Comparison of ENCODE assay signal across 8 mouse cellular contexts in the genomic region with DNA sequence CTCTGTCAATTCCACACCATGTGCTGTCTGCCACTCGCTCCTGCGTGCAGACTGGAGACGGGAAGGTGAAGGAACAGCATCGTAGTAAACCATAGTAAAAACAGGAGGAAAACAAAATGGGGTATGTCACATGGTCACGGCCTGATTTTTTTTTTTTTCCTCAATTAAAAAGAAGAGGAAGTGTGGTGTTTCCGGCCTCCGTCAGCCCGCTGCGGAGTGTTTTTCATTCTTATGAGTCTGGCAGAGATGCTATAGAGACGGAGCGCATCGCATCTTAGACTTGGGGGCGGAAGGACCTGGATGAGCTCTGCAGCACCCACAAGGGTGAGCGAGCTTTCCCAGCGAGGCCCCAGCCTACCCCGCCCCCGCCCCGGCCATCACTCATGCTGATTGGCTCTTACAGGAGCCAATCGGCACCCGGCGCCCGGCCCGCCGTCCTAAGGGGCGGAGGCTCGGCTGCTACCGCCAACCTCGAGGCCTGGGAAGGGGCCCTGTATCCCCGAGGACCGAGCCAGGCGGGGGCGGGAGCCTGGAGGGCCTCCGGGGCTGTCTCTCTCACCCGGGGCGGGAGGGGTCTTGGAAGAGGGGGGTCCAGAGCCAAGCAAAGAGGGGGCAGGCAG. TPM values are rescaled to one million over a fixed set of nuclear protein-coding genes. Genes with fewer than 3 reads are reported as not detected.
DNase-seq lines count a peak whose midpoint lies in the region; ATAC-seq lines count a peak whose summit lies in the region.

No protein-coding gene starts in this region.

- H3K27me3 ChIP-seq in hindbrain, embryonic 13.5 days: no peaks in the 10 kb centered on the region

- peaks cover 11% of the 10 kb centered on the region for H3K36me3 ChIP-seq in hindbrain, embryonic 13.5 days

- peak; percentile 85 for DNase-seq in R1 (ENCODE audit: low read depth, low spot score)
- peak; percentile 91 to 93 for DNase-seq in cerebellum, postnatal 14 days
- peak; percentile 78 to 85 for DNase-seq in frontal cortex, postnatal 14 days (ENCODE audit: low spot score in 2 of 2)
- DNase-seq in left cerebral cortex, adult 11 months (ENCODE audit: low spot score): peak; percentile 84
- DNase-seq in lung, postnatal 36 days: peak; percentile 85
- DNase-seq in retina, embryonic 14.5 days (ENCODE audit: low spot score): peak; percentile 95
- peak; percentile 76 to 83 for DNase-seq in thymus, postnatal 36 days

- ATAC-seq in hindbrain, embryonic 13.5 days (ENCODE audit: low FRiP score): peak; percentile 98

- peak overlapping the region; percentile 97 for H3K27ac ChIP-seq in hindbrain, embryonic 13.5 days

- WGBS in hindbrain, embryonic 13.5 days: 1% methylated on average over 31 of the region's 35 CpGs

- no peaks in the 10 kb centered on the region for H3K9me3 ChIP-seq in hindbrain, embryonic 13.5 days

- peak overlapping the region; percentile 80 for H3K9ac ChIP-seq in hindbrain, embryonic 13.5 days

- peak overlapping the region; percentile 67 for H3K4me2 ChIP-seq in hindbrain, embryonic 13.5 days

- H3K4me1 ChIP-seq in hindbrain, embryonic 13.5 days (replicated peaks): peaks cover 59% of the 10 kb centered on the region

- H3K4me3 ChIP-seq in hindbrain, embryonic 13.5 days: peak overlapping the region; percentile 75

RNA-seq across cellular contexts. Expression of a gene that starts 8.1 kb away (rescaled TPM):
- 8.5 and 8.7 TPM in 2 replicates for polyA plus RNA-seq in hindbrain, embryonic 13.5 days (2015; fragmentation: Nextera tagmentation; extraction: Ambion mirVana)

RNA-seq across cellular contexts. Expression of a gene that starts 33.1 kb away (rescaled TPM):
- 4.3 and 5.4 TPM in 2 replicates for polyA plus RNA-seq in hindbrain, embryonic 13.5 days (2015; fragmentation: Nextera tagmentation; extraction: Ambion mirVana)

RNA-seq across cellular contexts. Expression of a gene that starts 50.2 kb away (rescaled TPM):
- 23.5 and 25.6 TPM in 2 replicates for polyA plus RNA-seq in hindbrain, embryonic 13.5 days (2015; fragmentation: Nextera tagmentation; extraction: Ambion mirVana)

Comparison
In these comparisons a context has a peak if more than half of its experiments do, and no peak if none do; other contexts are left out.
1. Peak in every context shown above with its lines: DNase-seq, ATAC-seq, H3K4me3 ChIP-seq and H3K27ac ChIP-seq.